Mouse (Mus musculus) neural tube, embryonic 15.5 days (tissue): ENCODE results near the gene Dnaaf2. TPM values are rescaled to one million over a fixed set of nuclear protein-coding genes. Genes with fewer than 3 reads are reported as not detected.
A peak's percentile ranks its signal among the peaks of the same experiment; 100 is the strongest.

ENCODE experiments used
- ATAC-seq: fragments of 200-750 bp; cut with Nextera tagmentation; 2 replicates; pipeline ENCODE4 v1.8.0; 2017; ENCODE audit warnings: mild to moderate bottlenecking, moderate TSS enrichment, moderate library complexity; ENCODE audit not compliant: low FRiP score
- H3K27ac ChIP-seq: fragments of 300-500 bp; sonication (generic); replicated peaks from 2 replicates; pipeline ENCODE4 v1.5.1; 2015; ENCODE audit warnings: mild to moderate bottlenecking, inconsistent platforms
- H3K27me3 ChIP-seq: fragments of 300-500 bp; sonication (generic); replicated peaks from 2 replicates; pipeline ENCODE4 v1.6.1; 2015; ENCODE audit warnings: inconsistent platforms
- H3K36me3 ChIP-seq: fragments of 300-500 bp; sonication (generic); 2 replicates; pipeline ENCODE4 v1.6.1; 2015; ENCODE audit warnings: inconsistent platforms
- H3K4me1 ChIP-seq: fragments of 300-500 bp; sonication (generic); 2 replicates; pipeline ENCODE4 v1.6.1; 2015; ENCODE audit warnings: inconsistent platforms
- H3K4me2 ChIP-seq: fragments of 300-500 bp; sonication (generic); 2 replicates; pipeline ENCODE4 v1.6.1; 2015; ENCODE audit warnings: inconsistent platforms, mild to moderate bottlenecking, moderate library complexity
- H3K4me3 ChIP-seq: fragments of 300-500 bp; sonication (generic); replicated peaks from 2 replicates; pipeline ENCODE4 v1.5.1; 2015; ENCODE audit warnings: mild to moderate bottlenecking, inconsistent platforms
- H3K9ac ChIP-seq: fragments of 300-500 bp; sonication (generic); replicated peaks from 2 replicates; pipeline ENCODE4 v1.6.1; 2015; ENCODE audit warnings: mild to moderate bottlenecking, inconsistent platforms
- H3K9me3 ChIP-seq: fragments of 300-500 bp; sonication (generic); replicated peaks from 2 replicates; pipeline ENCODE4 v1.6.1; 2016; ENCODE audit warnings: inconsistent platforms
- WGBS: fragments of 180-500 bp; shearing (Covaris S2); methylation state at CpG from one replicate; pipeline ENCODE4 v1.1.7; 2015; ENCODE audit warnings: mixed read lengths; 5-methylcytosine and 5-hydroxymethylcytosine counted together
- polyA plus RNA-seq: library from polyadenylated mRNA; unstranded; fragments of >200 nt; fragmentation: Nextera tagmentation; extraction: Ambion mirVana; gene quantifications from 2 replicates; pipeline ENCODE4 v1.2.1, GENCODE M21; 2015

The Dnaaf2 gene
- polyA plus RNA-seq, 1 experiment from 2014 or later, result 7.7 TPM

GRCm38 (mm10) chr12:69214393-69214792 lies 16.2 kb upstream of the Dnaaf2 start:
- no peaks in the 10 kb centered on the region for H3K9me3 ChIP-seq
- H3K4me1 ChIP-seq, result no peaks in the 10 kb centered on the region
- 92% methylated on average over 7 of the region's 7 CpGs for WGBS
- H3K27me3 ChIP-seq, result no peaks in the 10 kb centered on the region
- ATAC-seq, result no peak
- H3K36me3 ChIP-seq, result no peaks in the 10 kb centered on the region
- H3K9ac ChIP-seq, result no peak overlapping the region
- no peak overlapping the region for H3K4me3 ChIP-seq
- H3K27ac ChIP-seq, result no peak overlapping the region
- H3K4me2 ChIP-seq, result no peak overlapping the region

- no peaks in the 10 kb centered on the region for H3K36me3 ChIP-seq
- WGBS, result 95% methylated on average over 13 of the region's 13 CpGs
- no peak for ATAC-seq
- H3K9ac ChIP-seq, result no peak overlapping the region
- no peaks in the 10 kb centered on the region for H3K27me3 ChIP-seq
- H3K9me3 ChIP-seq, result no peaks in the 10 kb centered on the region
- H3K4me1 ChIP-seq, result no peaks in the 10 kb centered on the region
- H3K4me2 ChIP-seq, result no peak overlapping the region
- no peak overlapping the region for H3K27ac ChIP-seq
- H3K4me3 ChIP-seq, result no peak overlapping the region
Measured at GRCm38 (mm10) chr12:69213186-69213777, 15.1 kb upstream of the Dnaaf2 start.

DNA sequence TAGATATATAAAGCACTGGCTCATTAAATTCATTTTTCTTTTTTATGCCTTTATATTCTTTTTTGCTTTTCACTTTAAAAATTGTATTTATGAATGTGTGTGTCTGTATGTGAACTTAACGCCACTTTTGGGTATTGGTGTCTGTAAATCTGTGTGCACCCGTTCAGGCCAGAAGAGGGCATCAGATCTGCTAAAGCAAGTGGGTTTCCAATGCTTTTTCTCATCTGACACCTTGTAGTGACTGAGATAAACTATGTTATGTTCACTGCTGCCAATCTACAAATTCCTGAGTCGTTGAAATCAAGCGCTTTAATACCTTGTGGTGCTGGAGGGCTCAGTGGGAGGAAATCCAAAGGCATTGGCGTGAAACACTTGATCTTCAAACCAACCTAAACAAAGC lies 12.8 kb upstream of the Dnaaf2 start:
- H3K9ac ChIP-seq, result no peak overlapping the region
- no peaks in the 10 kb centered on the region for H3K36me3 ChIP-seq
- no peaks in the 10 kb centered on the region for H3K4me1 ChIP-seq
- H3K4me3 ChIP-seq, result no peak overlapping the region
- no peak overlapping the region for H3K27ac ChIP-seq
- no peak for ATAC-seq
- H3K4me2 ChIP-seq, result no peak overlapping the region
- 86% methylated on average over 5 of the region's 5 CpGs for WGBS
- no peaks in the 10 kb centered on the region for H3K9me3 ChIP-seq
- no peaks in the 10 kb centered on the region for H3K27me3 ChIP-seq

DNA sequence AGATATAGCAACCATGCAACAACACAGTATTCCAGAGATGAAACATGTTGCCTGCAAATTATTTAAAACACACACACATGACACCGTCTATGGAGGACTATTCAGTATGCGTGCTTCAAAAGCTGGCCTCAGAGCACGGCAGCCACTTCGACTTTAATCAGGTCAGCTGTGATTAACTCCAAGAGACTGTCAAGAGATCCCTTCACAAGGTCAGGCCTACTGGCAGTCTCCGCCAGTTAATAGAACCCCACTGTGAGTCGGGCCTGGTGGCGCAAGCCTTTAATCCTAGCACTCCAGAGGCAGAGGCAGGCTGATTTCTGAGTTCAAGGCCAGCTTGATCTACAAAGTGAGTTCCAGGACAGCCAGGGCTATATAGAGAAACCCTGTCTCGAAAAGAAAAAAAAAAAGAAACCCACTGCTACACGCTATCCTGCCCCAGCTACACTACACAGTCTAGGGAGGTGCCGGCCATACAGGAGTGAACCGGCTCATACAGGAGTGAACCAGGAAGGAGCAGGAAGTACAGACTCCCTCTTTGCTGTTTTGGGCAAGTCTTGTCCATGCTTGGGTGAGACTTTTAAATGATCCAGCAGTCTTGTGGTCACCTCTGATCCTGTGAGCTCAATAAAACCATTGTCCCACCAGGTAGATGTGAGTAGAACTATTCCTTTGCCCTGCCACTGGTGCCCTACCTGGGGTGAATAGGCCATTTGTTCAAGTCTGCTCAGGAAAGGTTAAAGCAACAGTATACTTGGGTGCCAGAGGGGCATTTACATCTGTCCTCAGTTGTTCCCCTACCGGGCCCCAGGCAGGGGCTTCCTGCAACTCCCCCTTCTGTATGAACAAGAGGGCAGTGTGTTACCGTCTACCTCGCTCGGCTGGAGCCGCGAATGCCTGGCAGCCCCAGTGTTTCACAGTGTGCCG lies 12.1 kb upstream of the Dnaaf2 start:
- no peak overlapping the region for H3K4me3 ChIP-seq
- H3K9ac ChIP-seq, result no peak overlapping the region
- H3K4me1 ChIP-seq, result no peaks in the 10 kb centered on the region
- ATAC-seq, result no peak
- no peaks in the 10 kb centered on the region for H3K9me3 ChIP-seq
- no peak overlapping the region for H3K27ac ChIP-seq
- WGBS, result 87% methylated on average over 18 of the region's 18 CpGs
- H3K36me3 ChIP-seq, result no peaks in the 10 kb centered on the region
- H3K4me2 ChIP-seq, result no peak overlapping the region
- H3K27me3 ChIP-seq, result no peaks in the 10 kb centered on the region

GRCm38 (mm10) chr12:69208520-69208919 lies 10.3 kb upstream of the Dnaaf2 start:
- Histone ChIP-seq H3K4me3 (no peak overlapping the region), H3K4me1 (peaks cover 4% of the 10 kb centered on the region), H3K9me3 (no peaks in the 10 kb centered on the region), H3K9ac (no peak overlapping the region), H3K36me3 (no peaks in the 10 kb centered on the region), H3K27me3 (no peaks in the 10 kb centered on the region), H3K4me2 (no peak overlapping the region), H3K27ac (no peak overlapping the region)
- ATAC-seq, result no peak
- WGBS, result 94% methylated on average over 2 of the region's 2 CpGs

DNA sequence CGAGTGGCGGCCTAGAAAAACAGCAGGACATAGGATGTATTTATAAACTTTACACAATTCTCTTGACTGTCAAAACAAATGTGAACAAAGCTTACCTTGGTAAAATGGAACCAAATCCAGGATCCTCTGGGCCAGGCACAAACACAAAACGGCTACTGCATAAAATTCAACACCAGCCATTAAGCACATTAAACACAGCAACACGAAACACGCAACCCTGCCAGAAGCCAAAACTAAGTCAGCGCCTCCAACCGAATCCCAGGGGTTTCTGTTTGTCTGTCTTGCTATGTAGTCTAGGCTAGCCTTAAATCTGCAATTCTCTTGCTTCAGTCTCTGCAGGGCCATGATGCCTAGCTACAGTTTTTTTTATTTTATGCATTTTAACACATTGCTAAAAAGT lies 9.7 kb upstream of the Dnaaf2 start:
- H3K27me3 ChIP-seq, result no peaks in the 10 kb centered on the region
- H3K27ac ChIP-seq, result no peak overlapping the region
- WGBS, result 97% methylated on average over 7 of the region's 7 CpGs
- H3K4me3 ChIP-seq, result no peak overlapping the region
- H3K36me3 ChIP-seq, result no peaks in the 10 kb centered on the region
- H3K9me3 ChIP-seq, result no peaks in the 10 kb centered on the region
- no peak overlapping the region for H3K9ac ChIP-seq
- ATAC-seq, result no peak
- H3K4me2 ChIP-seq, result no peak overlapping the region
- H3K4me1 ChIP-seq, result peaks cover 4% of the 10 kb centered on the region

GRCm38 (mm10) chr12:69207396-69207795 lies 9.2 kb upstream of the Dnaaf2 start:
- H3K27ac ChIP-seq, result no peak overlapping the region
- H3K4me3 ChIP-seq, result no peak overlapping the region
- WGBS, result 95% methylated on average over 8 of the region's 8 CpGs
- no peaks in the 10 kb centered on the region for H3K9me3 ChIP-seq
- no peaks in the 10 kb centered on the region for H3K27me3 ChIP-seq
- no peak overlapping the region for H3K4me2 ChIP-seq
- no peak for ATAC-seq
- H3K9ac ChIP-seq, result no peak overlapping the region
- peaks cover 4% of the 10 kb centered on the region for H3K4me1 ChIP-seq
- no peaks in the 10 kb centered on the region for H3K36me3 ChIP-seq

DNA sequence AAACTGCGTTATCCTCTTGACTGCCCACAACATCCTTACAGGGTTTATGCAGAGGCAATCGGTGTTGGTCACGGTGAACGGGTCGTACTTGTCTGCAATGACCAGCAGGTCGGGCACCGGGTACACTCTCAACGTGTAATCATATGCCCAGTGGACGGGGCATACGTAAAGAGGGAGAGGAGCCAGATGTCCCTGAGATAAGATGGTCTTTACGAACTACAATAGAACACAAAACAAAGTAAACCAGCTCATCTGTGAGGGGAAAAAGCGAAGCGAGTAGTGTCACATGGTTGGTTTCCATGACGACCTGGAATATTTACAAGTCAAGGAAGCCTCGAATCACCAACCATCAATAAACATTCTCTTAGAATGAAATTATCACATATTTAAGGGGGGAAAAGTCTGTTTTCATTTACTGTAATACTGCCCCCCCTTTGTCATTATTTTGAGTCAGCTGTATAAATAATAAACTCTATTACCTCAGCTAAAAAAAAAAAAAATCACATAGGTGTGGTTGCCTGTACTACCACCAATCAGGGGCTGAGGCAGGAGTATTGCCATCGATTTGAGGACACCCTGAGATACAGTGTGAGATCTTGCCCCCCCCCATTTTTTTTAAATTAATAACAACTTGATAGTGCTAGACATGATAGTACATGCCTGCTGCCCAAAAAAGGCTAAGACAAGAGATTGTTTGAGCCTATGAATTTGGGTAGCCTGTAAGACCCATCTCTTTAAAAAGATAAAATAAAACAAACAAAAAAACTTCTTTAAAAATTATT lies 6.0 kb upstream of the Dnaaf2 start, which contains the start of gene Gm49384:
Gene Gm49384, minus strand, starts transcription at position 216 of the 782 bp plus-strand sequence.
- 59% methylated on average over 16 of the region's 16 CpGs for WGBS
- H3K4me1 ChIP-seq, result peaks cover 9% of the 10 kb centered on the region
- no peak within 1 kb of the TSS for H3K9ac ChIP-seq
- H3K27ac ChIP-seq, result no peak within 1 kb of the TSS
- no peak within 1 kb of the TSS for H3K4me3 ChIP-seq
- H3K9me3 ChIP-seq, result no peaks in the 10 kb centered on the region
- ATAC-seq, result 0 out of 2 replicates have a peak, but pooled peaks have one; percentile 45
- H3K4me2 ChIP-seq, result peak within 1 kb of the TSS; percentile 25; the same call in 1 of the 2 replicates
- no peaks in the 10 kb centered on the region for H3K27me3 ChIP-seq
- peaks cover 11% of the 10 kb centered on the region; the same call in 1 of the 2 replicates for H3K36me3 ChIP-seq

GRCm38 (mm10) chr12:69198985-69199384 lies 756 bp upstream of the Dnaaf2 start:
- Histone ChIP-seq H3K36me3 (peaks cover 14% of the 10 kb centered on the region; the same call in 1 of the 2 replicates), H3K9ac (0 out of 2 replicates have a peak overlapping the region, but pooled peaks have one; percentile 85), H3K27me3 (no peaks in the 10 kb centered on the region), H3K4me1 (peaks cover 33% of the 10 kb centered on the region), H3K4me2 (peak overlapping the region; percentile 95), H3K4me3 (no peak overlapping the region), H3K9me3 (no peaks in the 10 kb centered on the region), H3K27ac (no peak overlapping the region)
- no peak for ATAC-seq

- Histone ChIP-seq H3K9ac (peak overlapping the region; percentile 85), H3K27ac (peak overlapping the region; percentile 95), H3K9me3 (no peaks in the 10 kb centered on the region), H3K4me3 (peak overlapping the region; percentile 96), H3K27me3 (no peaks in the 10 kb centered on the region), H3K36me3 (peaks cover 14% of the 10 kb centered on the region; the same call in 1 of the 2 replicates), H3K4me2 (peak overlapping the region; percentile 95), H3K4me1 (peaks cover 31% of the 10 kb centered on the region)
- WGBS, result under 1% methylated on average over 92 of the region's 94 CpGs
- ATAC-seq, result peak; percentile 72
Measured at GRCm38 (mm10) chr12:69197378-69198163, 658 bp downstream of the Dnaaf2 start.
